Mouse (Mus musculus): ENCODE measurements around the gene Rin1.
"Not testable (repeated sequence)": the region's sequence is repeated elsewhere in the genome, so short reads cannot be mapped to it uniquely, and the experiment has no call there.

Rin1 gene

DNA sequence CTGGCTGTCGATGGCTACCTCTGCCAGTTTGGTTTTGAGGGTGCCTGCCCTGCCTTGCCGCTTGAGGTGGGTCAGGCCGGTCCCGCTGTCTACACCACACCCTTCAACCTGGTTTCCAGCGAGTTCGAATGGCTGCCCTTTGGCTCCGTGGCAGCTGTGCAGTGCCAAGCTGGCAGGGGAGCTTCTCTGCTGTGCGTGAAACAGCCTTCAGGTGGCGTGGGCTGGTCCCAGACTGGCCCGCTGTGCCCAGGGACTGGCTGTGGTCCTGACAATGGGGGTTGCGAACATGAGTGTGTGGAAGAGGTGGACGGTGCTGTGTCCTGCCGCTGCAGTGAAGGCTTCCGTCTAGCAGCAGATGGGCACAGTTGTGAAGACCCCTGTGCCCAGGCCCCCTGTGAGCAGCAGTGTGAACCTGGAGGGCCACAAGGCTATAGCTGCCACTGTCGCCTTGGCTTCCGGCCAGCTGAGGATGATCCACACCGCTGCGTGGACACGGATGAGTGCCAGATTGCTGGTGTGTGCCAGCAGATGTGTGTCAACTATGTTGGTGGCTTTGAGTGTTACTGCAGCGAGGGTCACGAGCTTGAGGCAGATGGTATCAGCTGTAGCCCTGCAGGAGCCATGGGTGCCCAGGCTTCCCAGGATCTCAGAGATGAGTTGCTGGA lies 18.4 kb downstream of the Rin1 start:
- no peak for DNase-seq (ENCODE audit: low spot score in 2 of 2)

DNA sequence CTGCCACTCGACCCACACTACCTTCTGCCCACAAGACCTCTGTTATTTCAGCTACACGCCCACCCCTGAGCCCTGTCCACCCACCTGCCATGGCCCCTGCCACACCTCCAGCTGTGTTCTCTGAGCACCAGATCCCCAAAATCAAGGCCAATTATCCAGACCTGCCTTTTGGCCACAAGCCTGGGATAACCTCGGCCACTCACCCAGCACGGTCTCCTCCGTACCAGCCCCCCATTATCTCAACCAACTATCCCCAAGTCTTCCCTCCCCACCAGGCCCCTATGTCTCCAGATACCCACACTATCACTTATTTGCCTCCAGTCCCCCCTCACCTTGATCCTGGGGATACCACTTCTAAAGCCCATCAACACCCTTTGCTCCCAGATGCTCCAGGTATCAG lies 19.2 kb downstream of the Rin1 start:
- no peak for DNase-seq (ENCODE audit: low spot score in 2 of 2)

DNA sequence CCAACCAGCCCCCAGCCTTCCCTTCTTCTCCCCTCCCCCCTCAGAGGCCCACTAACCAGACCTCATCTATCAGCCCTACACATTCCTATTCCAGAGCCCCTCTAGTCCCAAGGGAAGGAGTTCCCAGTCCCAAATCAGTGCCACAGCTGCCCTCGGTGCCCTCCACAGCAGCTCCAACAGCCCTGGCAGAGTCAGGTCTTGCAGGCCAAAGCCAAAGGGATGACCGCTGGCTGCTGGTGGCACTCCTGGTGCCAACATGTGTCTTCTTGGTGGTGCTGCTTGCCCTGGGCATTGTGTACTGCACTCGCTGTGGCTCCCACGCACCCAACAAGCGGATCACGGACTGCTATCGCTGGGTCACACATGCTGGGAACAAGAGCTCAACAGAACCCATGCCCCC lies 19.7 kb downstream of the Rin1 start:
- DNase-seq (ENCODE audit: low spot score in 2 of 2) = no peak

DNA sequence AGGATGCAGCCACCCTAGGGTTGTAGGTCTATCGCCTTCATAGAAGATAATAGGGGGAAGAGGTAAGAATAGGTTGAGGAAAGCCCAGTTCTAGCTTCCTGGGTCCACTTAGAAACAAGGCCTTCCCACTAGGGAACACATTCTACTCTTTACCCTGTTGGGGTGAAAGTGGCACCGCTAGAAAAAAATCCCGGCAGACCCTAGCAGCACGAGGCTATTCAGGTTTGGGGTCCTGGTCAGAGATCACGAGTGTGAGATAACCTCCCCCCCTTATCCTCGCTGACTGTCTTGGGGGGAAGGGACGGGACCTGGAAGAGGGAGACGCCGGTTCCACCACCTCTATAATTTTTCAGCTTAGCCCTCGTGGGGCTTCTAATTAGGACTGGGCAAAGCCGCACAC lies 20.8 kb downstream of the Rin1 start:
- DNase-seq (ENCODE audit: low spot score in 2 of 2) = no peak

GRCm38 (mm10) chr19:5071545-5072369 lies 21.5 kb downstream of the Rin1 start:
- DNase-seq (ENCODE audit: low spot score in 2 of 2) = peak; percentile 80 to 85

- DNase-seq (ENCODE audit: low spot score in 2 of 2) = no peak
These were observed 22.2 kb downstream of the Rin1 start for GRCm38 (mm10) chr19:5072389-5073019.

DNA sequence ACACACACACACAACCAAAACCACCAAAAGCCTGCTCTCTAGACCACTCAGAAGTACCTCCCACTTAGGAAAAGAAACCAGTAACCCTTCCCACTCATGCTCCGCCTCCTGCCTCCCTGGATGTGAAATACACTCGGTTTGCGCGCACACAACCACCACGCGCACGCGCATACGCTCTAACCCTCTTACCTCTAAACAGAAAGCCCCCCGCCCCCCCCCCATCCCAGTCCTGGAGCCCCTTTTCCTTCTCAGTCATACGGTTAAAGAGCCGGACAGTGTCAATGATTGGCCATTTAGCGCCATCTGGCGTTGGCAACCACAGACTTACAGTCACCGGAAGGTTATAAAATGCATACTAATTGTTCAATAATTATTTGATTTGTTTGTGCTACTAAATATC lies 22.7 kb downstream of the Rin1 start:
- no peak for DNase-seq (ENCODE audit: low spot score in 2 of 2)

DNA sequence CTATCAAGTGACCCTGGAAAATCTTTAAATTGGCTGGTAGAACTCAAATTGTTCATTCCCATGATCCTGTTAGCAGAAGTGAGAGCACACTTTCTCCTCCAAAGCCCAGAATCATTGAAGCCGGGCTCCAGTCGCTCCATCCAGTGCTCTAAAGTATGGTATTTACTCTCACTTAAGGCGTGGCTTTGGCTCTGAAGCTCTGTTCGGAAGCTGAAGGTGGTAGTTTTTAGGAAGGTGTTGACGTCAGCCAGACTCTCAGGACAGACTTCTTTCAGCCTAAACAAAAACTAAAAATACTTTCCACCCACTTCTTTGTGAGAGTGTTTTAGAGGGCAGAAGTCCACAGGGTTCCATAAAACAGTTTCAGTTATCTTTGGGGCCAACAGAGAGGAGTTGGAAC lies 23.2 kb downstream of the Rin1 start:
- no peak for DNase-seq (ENCODE audit: low spot score in 2 of 2)

DNA sequence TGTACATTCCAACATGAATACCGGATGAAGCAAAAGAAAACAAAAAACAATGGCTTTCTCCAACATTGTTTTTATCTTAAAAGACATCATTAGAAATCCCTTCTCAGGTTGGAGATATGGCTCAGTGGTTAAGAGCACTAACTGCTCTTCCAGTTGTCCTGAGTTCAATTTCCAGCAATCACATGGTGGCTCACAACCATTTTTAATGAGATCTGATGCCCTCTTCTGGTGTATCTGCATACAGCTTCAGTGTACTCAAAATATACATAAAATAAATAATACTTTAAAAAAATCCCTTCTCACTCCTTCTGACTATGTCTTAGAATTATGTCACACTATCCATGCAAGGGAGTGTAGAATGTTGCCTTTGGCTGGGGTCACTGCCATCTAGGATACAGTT lies 29.0 kb downstream of the Rin1 start:
- DNase-seq (ENCODE audit: low spot score in 2 of 2) = no peak

- DNase-seq (ENCODE audit: low spot score in 2 of 2) = no peak
These were observed 31.7 kb downstream of the Rin1 start for GRCm38 (mm10) chr19:5082005-5082404.

- no peak for DNase-seq (ENCODE audit: low spot score in 2 of 2)
These were observed 32.3 kb downstream of the Rin1 start for GRCm38 (mm10) chr19:5082596-5082995.

- DNase-seq (ENCODE audit: low spot score in 2 of 2) = no peak
These were observed 33.9 kb downstream of the Rin1 start for GRCm38 (mm10) chr19:5083961-5084833.

DNA sequence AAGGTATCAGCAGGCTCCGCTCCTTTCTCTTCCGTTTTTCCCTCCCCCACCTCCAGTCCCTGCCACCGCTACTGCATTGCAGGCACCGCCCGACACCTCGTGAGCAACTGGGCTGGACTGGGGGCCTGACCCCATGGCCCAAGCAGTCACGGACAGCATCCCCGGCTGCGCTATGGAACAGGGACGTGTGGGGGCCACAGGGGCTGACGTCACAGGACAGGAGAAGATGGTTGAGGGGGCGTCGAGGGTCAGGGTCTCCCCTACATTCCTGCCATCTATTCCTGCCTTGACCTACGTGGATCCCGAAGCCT lies 34.5 kb downstream of the Rin1 start:
- DNase-seq (ENCODE audit: low spot score in 2 of 2) = no peak

GRCm38 (mm10) chr19:5085145-5085863 lies 35.0 kb downstream of the Rin1 start, which contains the start of gene Tmem151a:
Gene Tmem151a, minus strand, starts transcription at chr19:5085531.
- no peak for DNase-seq (ENCODE audit: low spot score in 2 of 2)

GRCm38 (mm10) chr19:5086533-5086932 lies 36.3 kb downstream of the Rin1 start:
- not testable (repeated sequence) for DNase-seq (ENCODE audit: low spot score in 2 of 2)

DNA sequence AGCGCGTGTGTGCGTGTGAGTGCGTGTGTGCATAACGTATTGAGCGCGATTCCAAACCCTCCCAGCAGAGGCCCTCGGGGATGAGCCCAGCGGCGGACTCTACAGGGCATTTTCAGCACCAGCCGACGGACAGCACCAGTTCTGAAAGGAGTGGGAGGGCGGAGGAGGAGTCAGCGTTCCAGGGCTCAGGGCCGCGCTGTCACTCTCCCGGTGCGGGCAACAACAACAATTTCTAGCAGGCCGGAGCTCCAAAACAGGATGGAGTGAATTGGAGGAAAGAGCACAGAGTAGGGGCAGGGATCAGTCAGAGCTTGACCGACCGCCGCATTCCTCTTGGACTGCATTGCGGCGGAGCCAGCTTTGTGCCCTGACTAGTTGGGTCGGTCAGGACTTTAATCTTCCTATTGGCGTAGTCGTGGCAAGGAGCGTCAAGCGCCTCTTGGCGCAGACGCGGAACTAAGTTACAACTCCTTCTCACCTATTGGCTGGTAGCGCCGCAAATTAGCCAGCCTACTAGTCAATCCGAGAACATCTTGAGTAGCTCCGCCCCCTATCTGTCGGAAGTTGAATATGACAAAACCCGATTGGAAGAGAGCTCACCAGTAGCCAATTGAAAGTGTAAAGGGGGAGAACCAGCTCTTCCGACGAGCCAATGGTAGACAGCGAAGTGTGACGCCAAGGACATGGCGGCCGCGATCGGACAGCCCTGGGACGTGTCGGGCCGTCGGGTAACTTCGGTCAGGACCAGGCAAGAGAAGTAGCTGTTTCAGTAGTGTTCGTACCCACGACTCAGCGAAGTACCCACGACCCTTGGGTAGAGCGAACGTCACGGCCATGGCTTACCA lies 37.8 kb downstream of the Rin1 start, which contains the start of gene Yif1a:
Yif1a (plus strand) TSS at position 655 of the 845 bp plus-strand sequence.
- DNase-seq (ENCODE audit: low spot score in 2 of 2) = peak; percentile 98 to 99

GRCm38 (mm10) chr19:5089324-5089723 lies 39.0 kb downstream of the Rin1 start:
- no peak for DNase-seq (ENCODE audit: low spot score in 2 of 2)

DNA sequence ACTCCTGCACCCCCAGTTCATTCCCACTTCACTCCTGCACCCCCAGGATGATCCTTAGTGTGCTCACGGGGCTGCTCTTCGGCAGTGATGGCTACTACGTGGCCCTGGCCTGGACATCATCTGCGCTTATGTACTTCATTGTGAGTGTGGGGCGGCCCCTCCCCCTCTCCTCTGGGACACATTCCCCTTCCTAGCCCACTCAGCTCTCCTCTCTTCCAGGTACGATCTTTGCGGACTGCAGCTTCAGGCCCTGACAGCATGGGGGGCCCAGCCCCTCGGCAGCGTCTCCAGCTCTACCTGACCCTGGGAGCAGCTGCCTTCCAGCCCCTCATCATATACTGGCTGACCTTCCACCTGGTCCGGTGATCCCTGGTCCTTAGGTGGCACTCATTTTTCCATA lies 41.8 kb downstream of the Rin1 start:
- no peak for DNase-seq (ENCODE audit: low spot score in 2 of 2)

DNA sequence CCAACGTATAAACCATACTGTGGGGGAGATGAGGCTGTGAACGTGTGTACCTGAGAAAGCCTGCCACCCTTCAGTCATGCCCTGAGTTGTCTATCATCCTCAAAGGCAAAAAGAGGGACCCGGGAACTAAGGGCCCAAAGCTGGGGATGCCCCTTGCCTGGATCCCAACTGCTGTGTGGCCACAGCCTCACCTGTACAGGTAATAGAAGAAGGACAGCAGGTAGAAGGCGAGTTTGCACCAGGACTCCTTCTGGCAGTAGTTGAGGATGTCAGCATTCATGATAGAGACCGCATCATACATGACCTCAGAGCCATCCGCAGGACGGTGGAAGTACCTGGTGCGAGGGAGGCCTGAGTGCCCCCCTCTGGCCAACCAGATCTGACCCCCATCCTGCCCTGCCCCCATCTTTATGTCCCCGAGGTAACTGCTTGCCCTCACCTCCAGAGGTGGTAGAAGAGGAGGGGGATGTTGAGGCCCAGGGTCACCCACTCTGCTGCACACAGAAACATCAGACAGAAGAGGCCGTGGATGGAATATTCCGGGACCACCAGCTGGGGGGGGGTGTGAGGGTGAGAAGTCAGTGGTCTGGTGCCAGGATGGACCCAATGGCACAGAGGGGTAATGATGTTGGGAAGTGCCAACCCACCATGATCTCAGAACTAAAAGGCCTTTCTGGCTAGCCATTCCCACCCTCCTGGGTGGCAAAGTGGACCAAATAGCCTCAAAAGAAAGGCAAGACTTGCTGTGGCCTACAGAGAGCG lies 43.4 kb downstream of the Rin1 start:
- no peak for DNase-seq (ENCODE audit: low spot score in 2 of 2)

- DNase-seq (ENCODE audit: low spot score in 2 of 2) = peak; percentile 77 to 82
These were observed 44.0 kb downstream of the Rin1 start for GRCm38 (mm10) chr19:5094243-5094632.
